Comparison of ENCODE assay signal across 8 mouse cellular contexts in genomic region chr2:130274149-130274861, GRCm38 (mm10). TPM values are rescaled to one million over a fixed set of nuclear protein-coding genes. Genes with fewer than 3 reads are reported as not detected.
DNase-seq lines count a peak whose midpoint lies in the region; ATAC-seq and TF ChIP-seq lines count a peak whose summit lies in the region.

Gene Nop56 (plus strand): TSS chr2:130274430.

- H3K36me3 ChIP-seq in CH12.LX (replicated peaks in 1 of 2; ENCODE audit: control insufficient read depth in 1 of 2, insufficient read depth in 1 of 2, low read length in 1 of 2) = peaks cover 35 to 44% of the 10 kb centered on the region in 2 experiments
- peaks cover 25% of the 10 kb centered on the region for H3K36me3 ChIP-seq in forebrain, embryonic 11.5 days (ENCODE audit: control insufficient read depth, insufficient read depth, low read length)
- peaks cover 33% of the 10 kb centered on the region for H3K36me3 ChIP-seq in heart, embryonic 16.5 days (ENCODE audit: control insufficient read depth, insufficient read depth)
- peaks cover 38% of the 10 kb centered on the region for H3K36me3 ChIP-seq in liver, embryonic 15.5 days (replicated peaks)
- peaks cover 36% of the 10 kb centered on the region for H3K36me3 ChIP-seq in neural tube, embryonic 12.5 days

- peaks cover 37% of the 10 kb centered on the region for H3K79me2 ChIP-seq in CH12.LX (replicated peaks; ENCODE audit: control insufficient read depth, extremely low read depth, insufficient read depth, poor library complexity, severe bottlenecking)

- WGBS in forebrain, embryonic 11.5 days = under 1% methylated on average over 68 of the region's 68 CpGs
- under 1% methylated on average over 68 of the region's 68 CpGs for WGBS in heart, embryonic 16.5 days
- WGBS in liver, embryonic 15.5 days (ENCODE audit: insufficient replicate concordance) = under 1% methylated on average over 68 of the region's 68 CpGs
- under 1% methylated on average over 68 of the region's 68 CpGs for WGBS in neural tube, embryonic 12.5 days

- peak within 1 kb of the TSS; percentile 49 for H3K27ac ChIP-seq in CH12.LX (ENCODE audit: insufficient read depth, low read depth)
- H3K27ac ChIP-seq in forebrain, embryonic 11.5 days (ENCODE audit: low read depth, low read length) = peak within 1 kb of the TSS; percentile 87
- peak within 1 kb of the TSS; percentile 94 for H3K27ac ChIP-seq in heart, embryonic 16.5 days (ENCODE audit: low read length)
- peak within 1 kb of the TSS; percentile 82 for H3K27ac ChIP-seq in liver, embryonic 15.5 days (replicated peaks)
- peak within 1 kb of the TSS; percentile 79 for H3K27ac ChIP-seq in neural tube, embryonic 12.5 days

- dilution Hi-C loops in CH12.LX (cut with MboI; ENCODE audit: extremely low pct_ligation_motif_present, extremely low pct_unique_long_range_greater_than_20kb, low sequenced_read_pairs) = no loop called here

- TF ChIP-seq POLR2A in CH12.LX (IDR thresholded peaks at IDR 0.05; ENCODE audit: low read depth, low read length) = peak; percentile 100

- peak; percentile 97 for ATAC-seq in forebrain, embryonic 11.5 days (replicated peaks; ENCODE audit: low FRiP score)
- peak; percentile 97 for ATAC-seq in heart, embryonic 16.5 days (replicated peaks; ENCODE audit: extremely low read depth, insufficient read depth, low FRiP score)
- ATAC-seq in liver, embryonic 15.5 days (ENCODE audit: insufficient read depth) = peak; percentile 98
- ATAC-seq in neural tube, embryonic 12.5 days (ENCODE audit: low FRiP score, low read depth) = peak; percentile 96

- H3K9ac ChIP-seq in CH12.LX (ENCODE audit: insufficient read depth, low read depth) = peak within 1 kb of the TSS; percentile 100
- H3K9ac ChIP-seq in forebrain, embryonic 11.5 days (ENCODE audit: low read length) = peak within 1 kb of the TSS; percentile 99
- H3K9ac ChIP-seq in heart, embryonic 16.5 days (ENCODE audit: low read length) = peak within 1 kb of the TSS; percentile 94
- peak within 1 kb of the TSS; percentile 91 for H3K9ac ChIP-seq in liver, embryonic 15.5 days
- peak within 1 kb of the TSS; percentile 94 for H3K9ac ChIP-seq in neural tube, embryonic 12.5 days

- no peaks in the 10 kb centered on the region for H3K9me3 ChIP-seq in CH12.LX (replicated peaks; ENCODE audit: low read length)
- H3K9me3 ChIP-seq in forebrain, embryonic 11.5 days (ENCODE audit: control insufficient read depth, low read length) = no peaks in the 10 kb centered on the region; the same call in 1 of the 2 replicates
- no peaks in the 10 kb centered on the region for H3K9me3 ChIP-seq in heart, embryonic 16.5 days (replicated peaks; ENCODE audit: control insufficient read depth, low read length)
- H3K9me3 ChIP-seq in liver, embryonic 15.5 days (replicated peaks) = no peaks in the 10 kb centered on the region
- no peaks in the 10 kb centered on the region for H3K9me3 ChIP-seq in neural tube, embryonic 12.5 days

- H3K27me3 ChIP-seq in CH12.LX (replicated peaks) = no peaks in the 10 kb centered on the region
- no peaks in the 10 kb centered on the region for H3K27me3 ChIP-seq in forebrain, embryonic 11.5 days (ENCODE audit: control insufficient read depth, insufficient read depth, low read length)
- no peaks in the 10 kb centered on the region for H3K27me3 ChIP-seq in heart, embryonic 16.5 days (ENCODE audit: control insufficient read depth, insufficient read depth, low read length)
- H3K27me3 ChIP-seq in liver, embryonic 15.5 days = no peaks in the 10 kb centered on the region
- H3K27me3 ChIP-seq in neural tube, embryonic 12.5 days (replicated peaks) = no peaks in the 10 kb centered on the region

- H3K4me1 ChIP-seq in CH12.LX (ENCODE audit: control insufficient read depth in 1 of 2, insufficient read depth in 2 of 2) = peaks cover 15 to 40% of the 10 kb centered on the region in 2 experiments
- peaks cover 11% of the 10 kb centered on the region for H3K4me1 ChIP-seq in forebrain, embryonic 11.5 days (replicated peaks; ENCODE audit: control insufficient read depth, insufficient read depth, low read length)
- H3K4me1 ChIP-seq in heart, embryonic 16.5 days (ENCODE audit: control insufficient read depth, insufficient read depth, low read length) = peaks cover 13% of the 10 kb centered on the region
- H3K4me1 ChIP-seq in liver, embryonic 15.5 days (replicated peaks) = peaks cover 39% of the 10 kb centered on the region
- H3K4me1 ChIP-seq in neural tube, embryonic 12.5 days = peaks cover 19% of the 10 kb centered on the region

- H3K4me3 ChIP-seq in CH12.LX (replicated peaks in 1 of 3; ENCODE audit: low read depth in 2 of 3, low read length in 2 of 3, poor library complexity in 1 of 3) = peak within 1 kb of the TSS; percentile 69 to 97 (median 78)
- peak within 1 kb of the TSS; percentile 92 for H3K4me3 ChIP-seq in forebrain, embryonic 11.5 days (ENCODE audit: low read depth, low read length)
- peak within 1 kb of the TSS; percentile 97 for H3K4me3 ChIP-seq in heart, embryonic 16.5 days (ENCODE audit: low read length)
- peak within 1 kb of the TSS; percentile 98 for H3K4me3 ChIP-seq in liver, embryonic 15.5 days (replicated peaks)
- H3K4me3 ChIP-seq in neural tube, embryonic 12.5 days = peak within 1 kb of the TSS; percentile 91

- TF ChIP-seq EP300 in CH12.LX (IDR thresholded peaks at IDR 0.05; ENCODE audit: low read length) = no peak

- H3K4me2 ChIP-seq in CH12.LX (ENCODE audit: insufficient read depth, low read depth, poor library complexity, severe bottlenecking) = peak within 1 kb of the TSS; percentile 94
- peak within 1 kb of the TSS; percentile 85 for H3K4me2 ChIP-seq in forebrain, embryonic 11.5 days (ENCODE audit: low read depth, low read length, severe bottlenecking)
- H3K4me2 ChIP-seq in heart, embryonic 16.5 days (ENCODE audit: low read depth, low read length) = peak within 1 kb of the TSS; percentile 83
- peak within 1 kb of the TSS; percentile 96 for H3K4me2 ChIP-seq in liver, embryonic 15.5 days
- H3K4me2 ChIP-seq in neural tube, embryonic 12.5 days (replicated peaks) = peak within 1 kb of the TSS; percentile 95

- DNase-seq in CH12.LX (ENCODE audit: extremely low read depth) = peak; percentile 92
- peak; percentile 94 for DNase-seq in c-Kit-positive CD71-positive TER-119-negative erythroid progenitor cells, embryonic 14.5 days (ENCODE audit: low read depth)
- DNase-seq in forebrain, embryonic 11.5 days (ENCODE audit: low spot score) = peak; percentile 100
- DNase-seq in kidney, postnatal 36 days = peak; percentile 98 to 99
- DNase-seq in telencephalon, adult 2 months (ENCODE audit: low read depth, low spot score) = peak; percentile 98

- no peak for TF ChIP-seq CTCF in CH12.LX (conservative IDR thresholded peaks at IDR 0.05 in 1 of 2, IDR thresholded peaks at IDR 0.05 in 1 of 2; ENCODE audit: low read depth in 2 of 2, low read length in 2 of 2)

- no peak for TF ChIP-seq RAD21 in CH12.LX (IDR thresholded peaks at IDR 0.05; ENCODE audit: low read depth, low read length)

- in situ Hi-C loops in CH12.LX (cut with MboI; ENCODE audit: low pct_ligation_motif_present, low pct_unique_long_range_greater_than_20kb, low sequenced_read_pairs) = no loop called here

TF ChIP-seq in CH12.LX, 34 proteins besides CTCF, POLR2A, EP300 and RAD21 (continues in another document):
- TF ChIP-seq ETS1 (conservative IDR thresholded peaks at IDR 0.05; ENCODE audit: low read depth, low read length) (no peak), USF1 (IDR thresholded peaks at IDR 0.05; ENCODE audit: low read depth, low read length) (peak; percentile 55), NELFE (IDR thresholded peaks at IDR 0.05; ENCODE audit: low read depth, low read length) (peak; percentile 100), MYC (IDR thresholded peaks at IDR 0.05; ENCODE audit: low read depth, low read length) (peak; percentile 96), CHD2 (IDR thresholded peaks at IDR 0.05; ENCODE audit: low read length) (no peak; the same call in 1 of the 2 replicates), POLR2AphosphoS2 (IDR thresholded peaks at IDR 0.05; ENCODE audit: low read depth, low read length) (peak; percentile 99), TBP (conservative IDR thresholded peaks at IDR 0.05; ENCODE audit: low read depth, low read length) (peak; percentile 98), ZMIZ1 (IDR thresholded peaks at IDR 0.05; ENCODE audit: low read depth, low read length) (peak; percentile 99), KAT2A (IDR thresholded peaks at IDR 0.05; ENCODE audit: insufficient replicate concordance, low read length) (peak; percentile 84), MEF2A (IDR thresholded peaks at IDR 0.05; ENCODE audit: borderline replicate concordance, low read depth, low read length) (peak; percentile 70; the same call in 1 of the 2 replicates), ZC3H11A (IDR thresholded peaks at IDR 0.05; ENCODE audit: low read depth, low read length) (no peak), BHLHE40 (IDR thresholded peaks at IDR 0.05; ENCODE audit: low read depth, low read length) (peak; percentile 72), TCF12 (IDR thresholded peaks at IDR 0.05; ENCODE audit: low read depth, low read length) (peak; percentile 100), JUND (conservative IDR thresholded peaks at IDR 0.05; ENCODE audit: low read depth, low read length) (no peak), IRF4 (IDR thresholded peaks at IDR 0.05; ENCODE audit: low read depth, low read length) (0 out of 2 replicates have a peak, but pooled peaks have one; percentile 26), ELF1 (IDR thresholded peaks at IDR 0.05; ENCODE audit: low read depth, low read length) (peak; percentile 59), GABPA (IDR thresholded peaks at IDR 0.05; ENCODE audit: insufficient replicate concordance, low read depth, low read length) (no peak), HCFC1 (IDR thresholded peaks at IDR 0.05; ENCODE audit: low read depth, low read length) (peak; percentile 72), SIN3A (IDR thresholded peaks at IDR 0.05; ENCODE audit: low read length) (peak; percentile 92), CHD1 (IDR thresholded peaks at IDR 0.05; ENCODE audit: low read depth, low read length) (peak; percentile 99), MAX (IDR thresholded peaks at IDR 0.05; ENCODE audit: low read length) (peak; percentile 87), NRF1 (IDR thresholded peaks at IDR 0.05; ENCODE audit: low read depth, low read length) (peak; percentile 95), SMC3 (IDR thresholded peaks at IDR 0.05; ENCODE audit: low read depth, low read length) (no peak), MAZ (IDR thresholded peaks at IDR 0.05; ENCODE audit: low read depth, low read length) (peak; percentile 90)

RNA-seq across cellular contexts. Expression of gene Nop56, which starts in this region (rescaled TPM):
- total RNA-seq in CH12.LX (2012; rRNA removed) (523 and 663 TPM in 2 replicates), CH12.LX (2014; rRNA removed) (725 and 772 TPM in 2 replicates)
- polyA plus RNA-seq in CH12.LX (2012; ENCODE audit: insufficient read length, low read depth) = 1,109 and 1,141 TPM in 2 replicates
- polyA plus RNA-seq in forebrain, embryonic 11.5 days (2014; fragmentation: Nextera tagmentation; extraction: Ambion mirVana) = 375 and 381 TPM in 2 replicates
- 138 and 159 TPM in 2 replicates for polyA plus RNA-seq in heart, embryonic 16.5 days (2015; fragmentation: Nextera tagmentation; extraction: Ambion mirVana)
- 140 and 149 TPM in 2 replicates for polyA plus RNA-seq in liver, embryonic 15.5 days (2015; fragmentation: Nextera tagmentation; extraction: Ambion mirVana)
- polyA plus RNA-seq in neural tube, embryonic 12.5 days (2016; fragmentation: Nextera tagmentation; extraction: Ambion mirVana) = 288 and 289 TPM in 2 replicates

Comparison
In these comparisons a context has a peak if more than half of its experiments do, and no peak if none do; other contexts are left out.
1. Peak in every context shown above with its lines: DNase-seq, ATAC-seq, H3K4me3 ChIP-seq and H3K27ac ChIP-seq.